Comparison of ENCODE assay signal across 17 mouse cellular contexts in genomic region chr2:154440453-154440852, GRCm38 (mm10). TPM values are rescaled to one million over a fixed set of nuclear protein-coding genes. Genes with fewer than 3 reads are reported as not detected.
DNase-seq lines count a peak whose midpoint lies in the region; ATAC-seq and TF ChIP-seq lines count a peak whose summit lies in the region.
"Had no signal": no experiment of that assay in that cellular context is flagged by ENCODE, and none has a peak within 500 bp of the region (broad histone marks: within the 10 kb centered on the region; RNA-seq: fewer than 3 reads in every experiment).

No protein-coding gene starts in this region.

- H3K9ac ChIP-seq in heart, embryonic 11.5 days (ENCODE audit: low read depth, low read length): no peak overlapping the region
- H3K9ac ChIP-seq in heart, embryonic 15.5 days: no peak overlapping the region
- H3K9ac ChIP-seq in ES-Bruce4 (ENCODE audit: low read depth, poor library complexity, severe bottlenecking): peak overlapping the region; percentile 98; the same call in 1 of the 2 replicates
- H3K9ac ChIP-seq: forebrain, embryonic 15.5 days; hindbrain, embryonic 13.5 days had no signal

- no peak for ATAC-seq in heart, embryonic 11.5 days (replicated peaks; ENCODE audit: insufficient number of reproducible peaks, low FRiP score, low TSS enrichment)
- ATAC-seq in heart, embryonic 15.5 days (replicated peaks; ENCODE audit: insufficient number of reproducible peaks, insufficient read depth, low FRiP score, low read depth): no peak
- ATAC-seq: forebrain, embryonic 15.5 days; hindbrain, postnatal 0 days had no signal

- H3K79me2 ChIP-seq in myocyte (ENCODE audit: control insufficient read depth, insufficient read depth): peaks cover 88% of the 10 kb centered on the region

- H3K9me3 ChIP-seq in heart, embryonic 11.5 days (replicated peaks; ENCODE audit: control insufficient read depth, low read length): no peaks in the 10 kb centered on the region
- H3K9me3 ChIP-seq in heart, embryonic 15.5 days (replicated peaks): no peaks in the 10 kb centered on the region
- no peaks in the 10 kb centered on the region for H3K9me3 ChIP-seq in ES-Bruce4 (replicated peaks; ENCODE audit: control insufficient read depth, insufficient read depth, low read length, poor library complexity, severe bottlenecking)
- H3K9me3 ChIP-seq: forebrain, embryonic 15.5 days; G1E; hindbrain, embryonic 13.5 days had no signal

- intact Hi-C loops in heart, postnatal 36 days (cut with DNase I): no loop called here

- H3K27ac ChIP-seq in heart, embryonic 11.5 days (ENCODE audit: low read depth, low read length): 0 out of 2 replicates have a peak overlapping the region, but pooled peaks have one; percentile 50
- peak overlapping the region; percentile 77 for H3K27ac ChIP-seq in heart, embryonic 15.5 days
- no peak overlapping the region for H3K27ac ChIP-seq in ES-Bruce4 (ENCODE audit: insufficient read depth, low read length)
- H3K27ac ChIP-seq: hindbrain, embryonic 13.5 days; hindbrain, postnatal 0 days had no signal

- H3ac ChIP-seq in myocyte (ENCODE audit: control insufficient read depth, insufficient read length): no peak overlapping the region

- TF ChIP-seq CTCF in ES-Bruce4 (IDR thresholded peaks at IDR 0.05; ENCODE audit: low read depth, low read length): no peak

- no peak for TF ChIP-seq POLR2A in ES-Bruce4 (IDR thresholded peaks at IDR 0.05; ENCODE audit: insufficient read depth, low read length)
- TF ChIP-seq POLR2A in myocyte (IDR thresholded peaks at IDR 0.05; ENCODE audit: insufficient read length, low read depth): no peak

- DNase-seq in heart, postnatal 36 days: no peak
- DNase-seq in heart, postnatal 4 days: no peak
- DNase-seq: adrenal gland, adult 8-10 months; adrenal gland, postnatal 36 days; cerebellum, adult 2 months; cerebellum, postnatal 10 days; gastrocnemius, postnatal 10 days; kidney, adult 11 months; kidney, adult 9 months had no signal

- peaks cover 4% of the 10 kb centered on the region; the same call in 1 of the 2 replicates for H3K36me3 ChIP-seq in heart, embryonic 11.5 days (ENCODE audit: control insufficient read depth, insufficient read depth, low read length)
- no peaks in the 10 kb centered on the region for H3K36me3 ChIP-seq in heart, embryonic 15.5 days
- H3K36me3 ChIP-seq in ES-Bruce4 (ENCODE audit: control insufficient read depth, insufficient read depth, low read length, poor library complexity, severe bottlenecking) (peaks cover 20% of the 10 kb centered on the region), myocyte (ENCODE audit: control insufficient read depth, insufficient read depth) (no peaks in the 10 kb centered on the region)

- H3K27me3 ChIP-seq in heart, embryonic 11.5 days (ENCODE audit: control insufficient read depth, insufficient read depth, low read length): no peaks in the 10 kb centered on the region
- H3K27me3 ChIP-seq in heart, embryonic 15.5 days: no peaks in the 10 kb centered on the region
- no peaks in the 10 kb centered on the region for H3K27me3 ChIP-seq in ES-Bruce4 (ENCODE audit: control insufficient read depth, insufficient read depth, low read length, poor library complexity, severe bottlenecking)
- no peaks in the 10 kb centered on the region for H3K27me3 ChIP-seq in myocyte (ENCODE audit: control insufficient read depth, insufficient read depth, insufficient read length)
- H3K27me3 ChIP-seq: forebrain, embryonic 15.5 days; hindbrain, embryonic 13.5 days had no signal

- no peak overlapping the region for H3K4me2 ChIP-seq in heart, embryonic 11.5 days
- no peak overlapping the region for H3K4me2 ChIP-seq in heart, embryonic 15.5 days
- H3K4me2 ChIP-seq in myocyte (ENCODE audit: low read depth): peak overlapping the region; percentile 47
- H3K4me2 ChIP-seq: forebrain, embryonic 15.5 days; hindbrain, embryonic 13.5 days had no signal

- TF ChIP-seq EP300 in ES-Bruce4 (IDR thresholded peaks at IDR 0.05; ENCODE audit: insufficient read depth, low read depth, low read length): no peak

- H3K4me3 ChIP-seq in heart, embryonic 11.5 days (ENCODE audit: low read depth, low read length): no peak overlapping the region
- H3K4me3 ChIP-seq in heart, embryonic 15.5 days: no peak overlapping the region
- H3K4me3 ChIP-seq in ES-Bruce4 (ENCODE audit: low read depth, low read length) (no peak overlapping the region), myocyte (no peak overlapping the region)
- H3K4me3 ChIP-seq: forebrain, embryonic 15.5 days; hindbrain, embryonic 13.5 days had no signal

- H3K4me1 ChIP-seq in heart, embryonic 11.5 days (ENCODE audit: control insufficient read depth, insufficient read depth, low read length): peaks cover 25% of the 10 kb centered on the region
- peaks cover 28% of the 10 kb centered on the region for H3K4me1 ChIP-seq in heart, embryonic 15.5 days (replicated peaks)
- peaks cover 1% of the 10 kb centered on the region for H3K4me1 ChIP-seq in ES-Bruce4 (ENCODE audit: control insufficient read depth, insufficient read depth, low read length)

TF ChIP-seq in myocyte, 11 proteins besides CTCF, POLR2A, EP300 and RAD21:
- peak; percentile 66 to 86 (median 75) for TF ChIP-seq MYOD1 (IDR thresholded peaks at IDR 0.05; ENCODE audit: control insufficient read depth in 1 of 3, insufficient read length in 2 of 3, low read depth in 2 of 3)
- TF ChIP-seq TCF12 (IDR thresholded peaks at IDR 0.05; ENCODE audit: insufficient read depth, poor library complexity, severe bottlenecking): peak; percentile 20
- no peak for TF ChIP-seq SRF (IDR thresholded peaks at IDR 0.05; ENCODE audit: control insufficient read depth, insufficient read length, low read depth)

RNA-seq across cellular contexts. Expression of gene Cbfa2t2, which starts 4.2 kb away (rescaled TPM):
- 31.2 and 34.0 TPM in 2 replicates for polyA plus RNA-seq in heart, embryonic 11.5 days (2014; fragmentation: Nextera tagmentation; extraction: Ambion mirVana)
- 10 to 100 TPM; 13.7 to 15.9 TPM for total RNA-seq in heart, postnatal 36 days (2021)
- 25.9 and 31.0 TPM in 2 replicates for polyA plus RNA-seq in heart, embryonic 15.5 days (2015; fragmentation: Nextera tagmentation; extraction: Ambion mirVana)
- total RNA-seq in heart, postnatal 4 days (2021): 10 to 100 TPM; 33.9 to 34.2 TPM
- polyA plus RNA-seq in ES-Bruce4 (2011; ENCODE audit: insufficient read depth, insufficient read length, low read depth, missing spikeins) (79.9 and 89.5 TPM in 2 replicates), myocyte (2012; fragmentation: generic; extraction: Trizol) (7.5 TPM)

RNA-seq across cellular contexts. Expression of gene Snta1, which starts 32.6 kb away (rescaled TPM):
- 14.6 and 22.2 TPM in 2 replicates for polyA plus RNA-seq in heart, embryonic 11.5 days (2014; fragmentation: Nextera tagmentation; extraction: Ambion mirVana)
- total RNA-seq in heart, postnatal 36 days (2021): 10 to 100 TPM; 70.2 to 99.0 TPM
- polyA plus RNA-seq in heart, embryonic 15.5 days (2015; fragmentation: Nextera tagmentation; extraction: Ambion mirVana): 53.2 and 54.3 TPM in 2 replicates
- 10 to 100 TPM; 77.0 to 77.8 TPM for total RNA-seq in heart, postnatal 4 days (2021)
- polyA plus RNA-seq in ES-Bruce4 (2011; ENCODE audit: insufficient read depth, insufficient read length, low read depth, missing spikeins) (11.7 and 13.5 TPM in 2 replicates), myocyte (2012; fragmentation: generic; extraction: Trizol) (61.7 TPM)
- total RNA-seq: G1E had no signal
- polyA plus RNA-seq: G1E had no signal
